ENCODE assay signal across 11 mouse cellular contexts in genomic region chr13:83608851-83609516, GRCm38 (mm10).
DNase-seq lines count a peak whose midpoint lies in the region; ATAC-seq and TF ChIP-seq lines count a peak whose summit lies in the region.
"Had no signal": no experiment of that assay in that cellular context is flagged by ENCODE, and none has a peak within 500 bp of the region (broad histone marks: within the 10 kb centered on the region; RNA-seq: fewer than 3 reads in every experiment).

No protein-coding gene starts in this region.

- WGBS in liver, adult 2 months = 53% methylated on average over 3 of the region's 3 CpGs
- 60% methylated on average over 3 of the region's 3 CpGs for WGBS in liver, embryonic 11.5 days
- WGBS in forebrain, embryonic 11.5 days = 70% methylated on average over 3 of the region's 3 CpGs

- TF ChIP-seq POLR2A in liver, adult 2 months (IDR thresholded peaks at IDR 0.05; ENCODE audit: extremely low read depth, insufficient read depth, low read length) = no peak

- TF ChIP-seq CTCF in liver, adult 2 months (IDR thresholded peaks at IDR 0.05; ENCODE audit: low read depth, low read length) = no peak

- intact Hi-C loops in gastrocnemius, postnatal 36 days (cut with DNase I) = no loop called here

- H3K27ac ChIP-seq in liver, adult 2 months (replicated peaks; ENCODE audit: insufficient read depth, low read depth, low read length) = no peak overlapping the region
- no peak overlapping the region for H3K27ac ChIP-seq in liver, embryonic 11.5 days (ENCODE audit: low read depth, low read length)
- H3K27ac ChIP-seq in brown adipose tissue, adult 24 weeks (replicated peaks; ENCODE audit: low read depth, low read length) = peak overlapping the region; percentile 72
- H3K27ac ChIP-seq in forebrain, embryonic 11.5 days (ENCODE audit: low read depth, low read length) = no peak overlapping the region
- H3K27ac ChIP-seq: neural tube, embryonic 15.5 days had no signal

- H3K9me3 ChIP-seq in liver, embryonic 11.5 days (ENCODE audit: control insufficient read depth, low read length) = no peaks in the 10 kb centered on the region
- no peaks in the 10 kb centered on the region for H3K9me3 ChIP-seq in forebrain, embryonic 11.5 days (ENCODE audit: control insufficient read depth, low read length)
- H3K9me3 ChIP-seq: limb, embryonic 13.5 days; neural tube, embryonic 15.5 days had no signal

- no peak for ATAC-seq in liver, embryonic 11.5 days (replicated peaks; ENCODE audit: low FRiP score)
- ATAC-seq in forebrain, embryonic 11.5 days (replicated peaks; ENCODE audit: low FRiP score) = no peak

- no peaks in the 10 kb centered on the region for H3K4me1 ChIP-seq in liver, adult 2 months (ENCODE audit: control insufficient read depth, insufficient read depth, low read length)
- H3K4me1 ChIP-seq in liver, embryonic 11.5 days (replicated peaks; ENCODE audit: control insufficient read depth, insufficient read depth, low read length) = peaks cover under 1% of the 10 kb centered on the region; the same call in 1 of the 2 replicates
- peaks cover 11% of the 10 kb centered on the region for H3K4me1 ChIP-seq in brown adipose tissue, adult 24 weeks (ENCODE audit: control insufficient read depth, insufficient read depth, insufficient read length, low read length)
- peaks cover 6% of the 10 kb centered on the region for H3K4me1 ChIP-seq in forebrain, embryonic 11.5 days (replicated peaks; ENCODE audit: control insufficient read depth, insufficient read depth, low read length)

- no peaks in the 10 kb centered on the region for H3K27me3 ChIP-seq in liver, adult 2 months (ENCODE audit: control insufficient read depth, insufficient read depth, low read length)
- no peaks in the 10 kb centered on the region for H3K27me3 ChIP-seq in liver, embryonic 11.5 days (replicated peaks; ENCODE audit: control insufficient read depth, insufficient read depth, low read length)
- H3K27me3 ChIP-seq in forebrain, embryonic 11.5 days (ENCODE audit: control insufficient read depth, insufficient read depth, low read length) = no peaks in the 10 kb centered on the region
- H3K27me3 ChIP-seq: limb, embryonic 13.5 days; neural tube, embryonic 15.5 days had no signal

- DNase-seq in liver, adult 2 months (ENCODE audit: extremely low read depth, low read depth, low spot score) = peak; percentile 2
- no peak for DNase-seq in liver, embryonic 11.5 days (ENCODE audit: low spot score)
- peak; percentile 3 to 9 for DNase-seq in CD8-positive naive resting alpha-beta T cell, adult 2 months (ENCODE audit: low read depth in 2 of 2, low spot score in 2 of 2)
- DNase-seq in natural killer cell, adult 2 months (ENCODE audit: low spot score in 2 of 2) = peak; percentile 44 to 75
- DNase-seq in forebrain, embryonic 11.5 days (ENCODE audit: low spot score) = no peak
- DNase-seq in gastrocnemius, postnatal 36 days = no peak
- DNase-seq: cerebellum, postnatal 36 days; gastrocnemius, postnatal 14 days had no signal

- H3K79me2 ChIP-seq in liver, adult 2 months (ENCODE audit: control insufficient read depth, insufficient read depth, low read length) = no peaks in the 10 kb centered on the region

- H3K4me2 ChIP-seq in liver, embryonic 11.5 days = no peak overlapping the region
- no peak overlapping the region for H3K4me2 ChIP-seq in forebrain, embryonic 11.5 days (ENCODE audit: low read depth, low read length, severe bottlenecking)
- H3K4me2 ChIP-seq: neural tube, embryonic 15.5 days had no signal

- H3K36me3 ChIP-seq in liver, adult 2 months (ENCODE audit: control insufficient read depth, insufficient read depth, low read length) = no peaks in the 10 kb centered on the region
- H3K36me3 ChIP-seq in liver, embryonic 11.5 days (ENCODE audit: control insufficient read depth, insufficient read depth, low read length) = no peaks in the 10 kb centered on the region
- H3K36me3 ChIP-seq in forebrain, embryonic 11.5 days (ENCODE audit: control insufficient read depth, insufficient read depth, low read length) = no peaks in the 10 kb centered on the region
- H3K36me3 ChIP-seq: limb, embryonic 13.5 days; neural tube, embryonic 15.5 days had no signal

- no peak overlapping the region for H3K9ac ChIP-seq in liver, adult 2 months (ENCODE audit: low read depth, low read length)
- H3K9ac ChIP-seq in liver, embryonic 11.5 days (ENCODE audit: low read depth, low read length) = no peak overlapping the region
- H3K9ac ChIP-seq in forebrain, embryonic 11.5 days (ENCODE audit: low read length) = no peak overlapping the region
- H3K9ac ChIP-seq: limb, embryonic 13.5 days; neural tube, embryonic 15.5 days had no signal

- no peak overlapping the region for H3K4me3 ChIP-seq in liver, adult 2 months (ENCODE audit: insufficient read depth, low read depth, low read length)
- no peak overlapping the region for H3K4me3 ChIP-seq in liver, embryonic 11.5 days (ENCODE audit: low read depth, low read length)
- H3K4me3 ChIP-seq in brown adipose tissue, adult 24 weeks (ENCODE audit: insufficient read depth, low read depth, low read length) = no peak overlapping the region
- H3K4me3 ChIP-seq in forebrain, embryonic 11.5 days (ENCODE audit: low read depth, low read length) = no peak overlapping the region
- H3K4me3 ChIP-seq: limb, embryonic 13.5 days; neural tube, embryonic 15.5 days had no signal

Comparison
In these comparisons a context has a peak if more than half of its experiments do, and no peak if none do; other contexts are left out.
1. DNase-seq: peak in liver, adult 2 months (single experiment), CD8-positive naive resting alpha-beta T cell, adult 2 months (2 of 2) and natural killer cell, adult 2 months (2 of 2); none in liver, embryonic 11.5 days (single experiment), forebrain, embryonic 11.5 days (single experiment) and gastrocnemius, postnatal 36 days (0 of 2).